Mouse (Mus musculus): Measurements from ENCODE around the gene Dtx3.

DNA sequence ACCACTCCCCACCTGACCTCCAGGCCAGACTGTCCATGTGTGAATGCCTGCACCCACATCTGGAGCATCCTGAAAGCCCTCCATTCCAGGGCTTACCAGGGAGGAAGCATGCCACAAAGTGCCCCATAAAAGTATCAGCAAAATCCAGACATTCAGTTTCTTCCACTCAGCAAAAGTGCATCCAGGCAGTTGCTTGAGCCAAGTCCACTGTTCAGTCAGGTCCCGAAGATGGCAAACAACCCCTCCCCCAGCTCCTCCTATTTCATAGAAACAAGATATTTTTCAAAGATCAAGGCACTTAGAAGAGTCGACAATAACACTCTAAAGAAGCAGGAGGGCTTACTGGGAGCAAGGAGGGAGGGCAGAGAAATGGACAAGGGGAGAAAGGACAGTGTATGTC lies 3.0 kb upstream of the Dtx3 start:
- TF ChIP-seq CTCF (IDR thresholded peaks at IDR 0.05; ENCODE audit: low read depth, low read length) (no peak), POLR2A (IDR thresholded peaks at IDR 0.05; ENCODE audit: borderline replicate concordance, low read depth, low read length) (no peak)

Data from bone marrow macrophage, adult 2 months (primary cell).